Mouse (Mus musculus) frontal cortex, postnatal 10 days (tissue): ENCODE data around the gene Nup43.
A peak's percentile ranks its signal among the peaks of the same experiment; 100 is the strongest.

Experiments
- DNase-seq, 2 experiments: peaks; one replicate each; pipeline ENCODE4 v3.0.0; 2022; ENCODE audit warnings: low spot score in 2 of 2, mixed read lengths in 1 of 2

Nup43 gene

DNA sequence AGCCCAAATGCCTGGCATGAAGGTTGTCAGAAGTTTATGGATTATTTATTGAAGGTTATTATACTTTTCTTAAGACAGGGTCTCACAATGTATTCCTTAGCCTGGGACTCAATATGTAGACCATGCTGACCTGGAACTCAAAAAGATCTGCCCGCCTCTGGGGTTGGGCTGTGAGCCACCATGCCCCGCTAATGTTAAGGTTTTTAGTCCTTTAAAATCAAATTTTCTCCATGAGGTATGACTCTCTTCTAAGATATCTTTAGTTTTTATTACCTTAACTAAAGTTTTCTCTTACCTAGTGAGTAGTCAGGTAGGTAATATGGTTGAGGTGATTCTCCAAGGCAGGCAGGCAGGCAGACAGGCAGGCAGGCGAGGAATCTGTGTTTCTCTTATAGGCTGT, 14.9 kb downstream of the Nup43 start:
- no peak for DNase-seq

DNA sequence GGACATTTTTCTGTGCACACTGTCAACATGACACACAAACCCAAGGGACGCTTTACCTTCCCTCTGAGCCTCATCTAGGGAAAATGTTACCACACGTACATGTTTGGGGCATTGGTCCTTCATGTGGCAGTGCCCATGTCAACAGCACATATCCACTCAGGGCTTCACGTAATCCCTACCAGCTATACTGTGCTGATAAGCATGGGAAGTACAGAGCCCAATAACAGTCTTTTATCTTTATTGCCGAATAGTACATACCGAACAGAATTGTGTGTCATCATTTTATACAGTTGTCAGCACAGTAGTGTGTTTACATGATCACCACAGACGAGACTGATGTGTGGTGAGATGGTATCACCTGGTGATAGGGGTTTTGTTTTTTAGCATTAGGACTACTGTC, 19.6 kb downstream of the Nup43 start:
- no peak for DNase-seq

DNA sequence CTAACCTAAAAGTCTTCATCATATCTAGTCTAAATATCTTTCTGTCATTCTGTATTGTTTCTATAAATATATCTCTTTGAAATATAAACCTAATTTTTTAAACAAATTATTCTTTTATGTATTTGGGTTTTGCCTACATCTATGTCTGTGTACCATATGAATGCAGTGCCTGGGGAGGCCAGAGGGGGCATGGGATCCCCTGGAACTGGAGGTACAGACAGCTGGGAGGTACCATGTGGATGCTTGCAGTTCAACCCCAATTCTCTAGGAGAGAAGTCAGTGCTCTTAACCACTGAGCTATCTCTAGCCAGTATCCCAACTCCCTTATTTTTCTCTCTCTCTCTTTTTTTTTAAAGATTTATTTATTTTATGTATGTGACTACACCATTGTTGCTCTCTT, 28.0 kb downstream of the Nup43 start:
- DNase-seq = no peak

DNA sequence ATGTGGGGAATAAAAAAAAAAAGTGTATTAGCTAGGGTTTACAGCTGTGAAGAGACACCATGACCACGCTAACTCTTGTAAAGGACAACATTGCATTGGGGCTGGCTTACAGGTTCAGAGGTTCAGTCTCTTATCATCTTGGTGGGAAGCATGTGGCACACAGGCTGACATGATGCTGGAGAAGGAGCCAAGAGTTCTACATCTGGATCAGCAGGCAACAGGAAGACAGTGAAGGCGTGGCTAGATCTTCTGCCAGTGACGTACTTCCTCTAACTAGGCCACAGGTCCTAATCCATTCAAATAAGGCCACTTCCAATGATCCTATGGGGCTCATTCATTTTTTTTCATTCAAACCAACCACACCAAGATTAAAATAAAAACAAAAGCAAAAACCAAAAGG, 32.8 kb downstream of the Nup43 start:
- DNase-seq = no peak

DNA sequence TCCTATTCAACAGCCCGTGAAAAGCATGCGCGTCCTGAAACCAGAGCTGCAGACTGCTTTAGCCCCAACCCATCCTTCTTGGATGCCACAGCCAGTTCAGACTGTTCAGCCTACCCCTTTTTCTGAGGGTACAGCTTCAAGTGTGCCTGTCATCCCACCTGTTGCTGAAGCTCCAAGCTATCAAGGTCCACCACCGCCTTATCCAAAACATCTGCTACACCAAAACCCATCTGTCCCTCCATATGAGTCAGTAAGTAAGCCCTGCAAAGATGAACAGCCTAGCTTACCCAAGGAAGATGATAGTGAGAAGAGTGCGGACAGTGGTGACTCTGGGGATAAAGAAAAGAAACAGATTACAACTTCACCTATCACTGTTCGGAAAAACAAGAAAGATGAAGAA, 35.3 kb downstream of the Nup43 start:
- DNase-seq = no peak

DNA sequence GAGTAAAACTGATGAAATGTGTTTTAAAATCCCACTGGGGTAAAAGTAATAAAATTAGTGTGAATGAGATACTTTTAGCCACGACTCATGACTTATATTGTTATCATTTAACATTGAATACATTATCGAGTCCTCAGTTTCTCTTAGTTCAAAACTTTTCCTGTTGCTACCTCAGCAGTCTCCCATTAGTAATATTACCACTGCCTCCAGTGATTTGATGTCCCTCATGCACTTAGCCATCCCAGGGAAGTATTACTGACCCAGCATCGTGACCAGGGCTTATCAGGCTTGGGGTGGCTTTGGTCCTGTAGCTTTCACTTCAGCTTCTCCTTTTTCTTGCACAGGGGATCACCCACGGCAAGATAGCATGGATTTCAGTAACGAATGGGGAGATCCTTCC, 42.8 kb downstream of the Nup43 start:
- no peak for DNase-seq

DNA sequence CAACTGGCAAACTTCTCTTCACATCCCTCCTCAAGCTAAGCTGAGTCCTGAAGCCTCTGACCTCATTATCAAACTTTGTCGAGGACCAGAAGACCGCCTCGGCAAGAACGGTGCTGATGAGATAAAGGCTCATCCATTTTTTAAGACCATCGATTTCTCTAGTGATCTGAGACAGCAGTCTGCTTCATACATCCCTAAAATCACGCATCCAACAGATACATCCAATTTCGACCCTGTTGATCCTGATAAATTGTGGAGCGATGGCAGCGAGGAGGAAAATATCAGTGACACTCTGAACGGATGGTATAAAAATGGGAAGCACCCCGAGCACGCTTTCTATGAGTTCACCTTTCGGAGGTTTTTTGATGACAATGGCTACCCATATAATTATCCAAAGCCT, 45.2 kb downstream of the Nup43 start:
- no peak for DNase-seq

DNA sequence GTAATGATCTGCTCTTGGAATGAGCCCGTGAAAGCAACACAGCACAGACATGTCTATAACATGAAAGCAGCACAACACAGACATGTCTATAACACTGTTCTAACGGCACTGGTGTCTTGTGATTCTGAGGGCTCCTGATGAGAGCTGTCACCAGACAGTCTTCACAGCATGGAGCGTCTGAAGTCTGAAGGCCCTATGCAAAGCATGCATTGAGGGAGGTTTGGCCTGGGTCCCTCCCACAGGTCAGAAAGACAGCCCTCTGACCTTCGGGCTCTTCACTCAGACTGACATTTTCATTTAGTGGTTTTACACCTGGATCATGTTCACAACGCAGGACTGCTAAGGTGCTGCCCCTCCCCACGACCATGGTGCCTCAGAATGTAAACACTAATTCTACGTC, 47.8 kb downstream of the Nup43 start:
- no peak for DNase-seq

DNA sequence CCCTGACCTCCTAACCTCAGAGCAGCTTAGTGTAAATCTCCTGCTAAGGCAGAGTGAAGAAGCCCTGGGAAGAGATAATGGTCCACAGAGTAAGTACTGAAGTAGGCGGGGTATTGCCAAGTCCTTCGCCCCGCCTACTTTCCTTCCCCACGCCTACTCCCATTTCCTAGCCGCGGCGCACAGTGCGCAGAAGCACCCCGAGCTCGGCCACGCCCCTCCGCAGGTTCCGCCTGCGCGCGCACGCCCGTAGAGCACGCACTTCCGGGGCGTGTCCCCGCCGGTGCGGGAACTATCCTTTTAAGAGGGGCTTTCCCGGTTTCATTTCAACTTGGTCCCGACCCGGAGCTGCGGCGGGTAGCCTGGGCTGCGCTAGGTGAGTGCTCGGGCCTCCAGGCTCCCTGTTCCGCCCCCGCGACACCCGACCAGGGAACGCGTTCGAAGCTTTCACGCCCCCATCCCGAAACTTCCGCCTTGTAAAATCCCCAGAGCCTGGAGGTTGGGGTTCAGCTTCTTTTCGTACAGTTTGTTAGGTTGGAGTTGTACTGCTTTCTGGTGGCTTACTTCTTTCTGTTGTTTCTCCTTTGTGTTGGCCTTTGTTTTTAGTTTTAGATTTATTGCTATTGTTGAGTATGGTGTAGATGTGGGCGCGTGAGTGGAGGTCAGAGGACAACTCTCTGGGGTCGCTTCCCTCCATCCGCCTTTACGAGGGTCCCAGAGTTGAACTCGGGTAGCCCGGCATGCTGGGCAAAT, 58.6 kb downstream of the Nup43 start, which contains the start of gene Katna1:
TSS of gene Katna1 (plus strand) at position 250 of the 750 bp plus-strand sequence.
- peak; percentile 82 to 90 for DNase-seq

DNA sequence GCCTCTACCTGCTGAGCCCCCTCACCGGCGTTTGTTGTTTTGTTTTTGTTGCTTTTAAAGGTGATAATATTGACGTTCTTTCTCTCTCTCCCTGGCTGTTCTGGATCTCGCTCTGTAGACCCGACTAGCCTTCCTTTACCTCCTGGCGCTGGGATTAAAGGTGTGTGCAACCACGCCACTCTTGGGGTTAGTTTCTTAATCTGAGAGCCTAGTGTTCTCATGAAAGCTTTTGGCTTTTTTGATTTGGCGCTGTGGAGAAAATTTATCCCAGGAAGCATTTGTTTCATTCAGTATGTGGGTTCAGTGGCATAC, 59.2 kb downstream of the Nup43 start:
- no peak for DNase-seq

DNA sequence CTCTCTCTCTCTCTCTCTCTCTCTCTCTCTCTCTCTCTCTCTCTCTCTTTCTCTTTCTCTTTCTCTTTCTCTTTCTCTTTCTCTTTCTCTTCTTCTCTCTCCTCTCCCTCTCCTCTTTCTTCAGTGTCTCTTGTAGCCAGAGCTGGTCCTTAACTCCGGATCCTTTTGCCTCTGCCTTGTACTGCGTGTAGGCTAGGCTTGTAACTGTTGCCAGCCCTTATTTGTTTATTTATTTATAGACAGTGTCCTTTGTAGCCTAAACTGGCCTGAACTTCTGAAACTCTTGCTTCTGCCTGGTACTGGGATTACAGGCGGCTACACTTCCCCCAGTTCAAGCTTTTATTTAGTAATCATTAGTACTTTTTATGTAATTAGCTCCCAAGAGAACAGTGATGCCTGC, 59.7 kb downstream of the Nup43 start:
- no peak for DNase-seq
